Mouse (Mus musculus) layer of hippocampus, postnatal 36 days (tissue): Measurements from ENCODE around the gene 1700067K01Rik. TPM values are rescaled to one million over a fixed set of nuclear protein-coding genes. Genes with fewer than 3 reads are reported as not detected.

Source experiments
- DNase-seq, 2 experiments: peaks; one replicate each; pipeline ENCODE4 v3.0.0; 2022
- microRNA-seq, 2 experiments: library from miRNA; unstranded; fragments of <30 nt; microRNA quantifications; one replicate each; pipeline ENCODE4 v1.2.0; 2021
- total RNA-seq, 2 experiments: library from RNA; stranded (reverse); gene quantifications; 2 replicates each; pipeline ENCODE4 v1.2.3; 2021

The 1700067K01Rik gene
- total RNA-seq, 2 experiments from 2014 or later = 0.40 to 0.75 TPM

GRCm38 (mm10) chr8:84053229-84053628 is 51.9 kb downstream of the 1700067K01Rik start:
- DNase-seq = no peak

Small RNA genes lying within 50 kb of the gene (microRNA-seq; reads per million reads assigned to microRNA genes)
- 0.60 to 4.7 reads per million in 2 experiments for gene Mir1199
- gene Mir8111 = 5.7 to 8.1 reads per million in 2 experiments

Other genes with a start within 250 kb of the 1700067K01Rik start
- gene Adgrl1, start 101.4 kb upstream of the 1700067K01Rik start, total RNA-seq = 100 to 1,000 TPM; 319 to 321 TPM
- under 1 TPM; 0.43 to 0.47 TPM for gene Gm10644, start 46.3 kb upstream of the 1700067K01Rik start, total RNA-seq
- under 1 TPM; 0.32 to 0.48 TPM for gene Asf1b, start 46.0 kb upstream of the 1700067K01Rik start, total RNA-seq
- gene Prkaca, start 28.5 kb upstream of the 1700067K01Rik start, total RNA-seq = 100 to 1,000 TPM; 239 to 256 TPM
- 10 to 100 TPM; 42.1 to 43.1 TPM for gene Samd1, start 3.8 kb upstream of the 1700067K01Rik start, total RNA-seq
- gene 2210011C24Rik, start 10.7 kb downstream of the 1700067K01Rik start, total RNA-seq = 1 to 10 TPM in 1 of 2 experiments, under 1 TPM in 1; 0.52 to 1.2 TPM
- 1 to 10 TPM; 2.9 to 4.1 TPM for gene Palm3, start 20.0 kb downstream of the 1700067K01Rik start, total RNA-seq
- gene Il27ra, start 41.1 kb downstream of the 1700067K01Rik start, total RNA-seq = 1 to 10 TPM; 2.3 to 2.9 TPM
- not detected for gene Rln3, start 43.5 kb downstream of the 1700067K01Rik start, total RNA-seq
- 1 to 10 TPM; 4.2 to 4.4 TPM for gene Gm10643, start 63.6 kb downstream of the 1700067K01Rik start, total RNA-seq
- gene Rfx1, start 65.3 kb downstream of the 1700067K01Rik start, total RNA-seq = 10 to 100 TPM; 24.0 to 30.9 TPM
- 10 to 100 TPM; 16.7 to 20.9 TPM for gene Dcaf15, start 103.3 kb downstream of the 1700067K01Rik start, total RNA-seq
- not detected for gene Podnl1, start 124.5 kb downstream of the 1700067K01Rik start, total RNA-seq
- gene Cc2d1a, start 146.4 kb downstream of the 1700067K01Rik start, total RNA-seq = 10 to 100 TPM; 58.3 to 64.6 TPM
- gene 4930432K21Rik, start 146.5 kb downstream of the 1700067K01Rik start, total RNA-seq = 1 to 10 TPM; 1.7 to 1.8 TPM
- gene Nanos3, start 183.7 kb downstream of the 1700067K01Rik start, total RNA-seq = 1 to 10 TPM; 2.2 to 4.9 TPM
- gene Zswim4, start 235.6 kb downstream of the 1700067K01Rik start, total RNA-seq = 10 to 100 TPM; 16.8 to 18.1 TPM
- gene D8Ertd738e, start 248.2 kb downstream of the 1700067K01Rik start, total RNA-seq = 100 to 1,000 TPM; 131 to 145 TPM